Mouse (Mus musculus) heart, postnatal 10 days (tissue): ENCODE results near the gene Dnajb9. TPM values are rescaled to one million over a fixed set of nuclear protein-coding genes. Genes with fewer than 3 reads are reported as not detected.
"Not testable (repeated sequence)": the region's sequence is repeated elsewhere in the genome, so short reads cannot be mapped to it uniquely, and the experiment has no call there.

Experiments
- DNase-seq, 2 experiments: peaks; one replicate each; pipeline ENCODE4 v3.0.0; 2021
- intact Hi-C: fragments of 180-260 bp; cut with DNase I; formaldehyde crosslinking; loops from one replicate; pipeline ENCODE4 v1.15.1; 2025
- total RNA-seq, 2 experiments: library from RNA; stranded (reverse); gene quantifications; 2 replicates each; pipeline ENCODE4 v1.2.3; 2021

Gene Dnajb9
- 10 to 100 TPM; 20.9 to 21.5 TPM for total RNA-seq

- DNase-seq, result peak; percentile 100
- intact Hi-C loops, result loop anchor here (2.0 to 5.0 kb wide), 2 partner anchors 59 to 337 kb away; no protein-coding TSS in a partner anchor
Observed at GRCm38 (mm10) chr12:44209824-44210752, at the start of gene Dnajb9. Gene Dnajb9, minus strand, starts transcription at chr12:44210326.

- intact Hi-C loops, result no loop called here
- DNase-seq, result peak; percentile 28 to 31
Observed at GRCm38 (mm10) chr12:44248309-44248977, 38.3 kb upstream of the Dnajb9 start.

GRCm38 (mm10) chr12:44245739-44246138, 35.6 kb upstream of the Dnajb9 start:
- no peak for DNase-seq

GRCm38 (mm10) chr12:44242407-44242806, 32.3 kb upstream of the Dnajb9 start:
- intact Hi-C loops, result no loop called here
- no peak for DNase-seq

More at GRCm38 (mm10) chr12:44245739-44246138, 35.6 kb upstream of the Dnajb9 start:
- intact Hi-C loops, result no loop called here

- no peak for DNase-seq
- intact Hi-C loops, result no loop called here
Observed at GRCm38 (mm10) chr12:44241090-44241489, 31.0 kb upstream of the Dnajb9 start.

- no peak for DNase-seq
- intact Hi-C loops, result no loop called here
Observed at GRCm38 (mm10) chr12:44224650-44225049, 14.5 kb upstream of the Dnajb9 start.

- no peak for DNase-seq
- intact Hi-C loops, result no loop called here
Observed at GRCm38 (mm10) chr12:44223044-44223443, 12.9 kb upstream of the Dnajb9 start.

- intact Hi-C loops, result no loop called here
- DNase-seq, result peak; percentile 36 to 38
Observed at GRCm38 (mm10) chr12:44221651-44222356, 11.7 kb upstream of the Dnajb9 start.

GRCm38 (mm10) chr12:44221070-44221469, 10.9 kb upstream of the Dnajb9 start, which contains the start of gene Pnpla8:
Gene Pnpla8, plus strand, starts transcription at chr12:44221370.
- DNase-seq, intact Hi-C loops: not testable (repeated sequence)

GRCm38 (mm10) chr12:44211555-44211954, 1.4 kb upstream of the Dnajb9 start:
- DNase-seq, result no peak

GRCm38 (mm10) chr12:44209141-44209823, 844 bp downstream of the Dnajb9 start:
- intact Hi-C loops, result loop anchor here (2.0 kb wide), 1 partner anchor 60 kb away; no protein-coding TSS in a partner anchor

More at GRCm38 (mm10) chr12:44211555-44211954, 1.4 kb upstream of the Dnajb9 start:
- intact Hi-C loops, result loop anchor here (5.0 kb wide), 1 partner anchor 336 kb away; no protein-coding TSS in a partner anchor

GRCm38 (mm10) chr12:44197873-44198525, 12.1 kb downstream of the Dnajb9 start:
- no peak for DNase-seq

More at GRCm38 (mm10) chr12:44209141-44209823, 844 bp downstream of the Dnajb9 start:
- peak; percentile 44 to 54 for DNase-seq

GRCm38 (mm10) chr12:44181081-44181982, 28.8 kb downstream of the Dnajb9 start:
- peak; percentile 27 to 29 for DNase-seq
- intact Hi-C loops, result no loop called here

More at GRCm38 (mm10) chr12:44197873-44198525, 12.1 kb downstream of the Dnajb9 start:
- intact Hi-C loops, result no loop called here

GRCm38 (mm10) chr12:44177038-44177355, 33.1 kb downstream of the Dnajb9 start:
- intact Hi-C loops, result no loop called here
- no peak for DNase-seq

GRCm38 (mm10) chr12:44176331-44177037, 33.6 kb downstream of the Dnajb9 start:
- no peak for DNase-seq
- intact Hi-C loops, result no loop called here

GRCm38 (mm10) chr12:44166949-44167348, 43.2 kb downstream of the Dnajb9 start:
- DNase-seq, result peak; percentile 47 to 75
- intact Hi-C loops, result no loop called here

- DNase-seq, result no peak
- intact Hi-C loops, result no loop called here
Observed at GRCm38 (mm10) chr12:44159349-44159748, 50.8 kb downstream of the Dnajb9 start.
